Mouse (Mus musculus) natural killer cell, adult 2 months (primary cell): ENCODE results near the gene Gdpd4.

ENCODE experiments used
- DNase-seq, 2 experiments: peaks; one replicate each; pipeline ENCODE4 v3.0.0; 2022; ENCODE audit warnings: low spot score in 2 of 2

The Gdpd4 gene

GRCm38 (mm10) chr7:98084541-98085293 is 165.0 kb downstream of the Gdpd4 start:
- DNase-seq, result no peak

DNA sequence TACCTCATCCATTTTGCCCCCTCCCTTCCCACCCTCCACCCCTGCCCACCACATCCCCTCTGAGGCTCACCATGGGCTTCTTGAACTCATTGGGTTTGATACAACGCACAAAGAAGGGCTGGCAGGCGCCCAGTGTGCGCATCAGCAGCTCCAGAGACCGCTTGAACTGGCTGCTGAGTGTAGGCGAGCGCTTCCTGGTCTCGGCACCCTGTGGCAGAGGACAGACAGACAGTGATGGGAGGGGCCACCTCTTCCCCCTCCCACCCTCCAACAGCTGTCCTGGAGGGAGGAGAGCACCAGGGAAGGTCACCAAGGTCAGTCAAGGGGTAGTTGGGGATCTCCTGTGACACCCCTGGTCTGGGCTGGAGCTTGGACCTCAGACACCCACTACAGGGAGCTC is 165.6 kb downstream of the Gdpd4 start:
- DNase-seq, result no peak

GRCm38 (mm10) chr7:98086346-98086745 is 166.6 kb downstream of the Gdpd4 start:
- DNase-seq, result no peak

DNA sequence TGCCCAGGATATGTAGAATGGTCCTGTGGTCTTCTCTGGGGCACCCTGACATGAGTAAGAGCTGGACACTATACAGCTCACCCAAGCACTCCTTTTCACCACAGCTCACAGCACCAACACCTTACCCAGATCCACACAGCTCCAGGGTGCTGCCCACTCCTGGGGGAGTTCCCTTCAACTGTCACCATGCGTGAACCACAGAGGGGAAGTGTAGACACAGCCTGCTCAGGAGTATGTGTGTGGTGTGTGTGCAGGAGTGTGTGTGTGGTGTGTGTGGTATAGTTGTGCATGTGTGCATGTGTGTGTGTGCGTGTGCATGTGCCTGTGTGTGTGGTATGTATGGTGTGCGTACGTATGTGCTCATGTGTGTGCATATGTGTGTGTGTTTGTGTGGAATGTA is 176.1 kb downstream of the Gdpd4 start:
- no peak for DNase-seq

DNA sequence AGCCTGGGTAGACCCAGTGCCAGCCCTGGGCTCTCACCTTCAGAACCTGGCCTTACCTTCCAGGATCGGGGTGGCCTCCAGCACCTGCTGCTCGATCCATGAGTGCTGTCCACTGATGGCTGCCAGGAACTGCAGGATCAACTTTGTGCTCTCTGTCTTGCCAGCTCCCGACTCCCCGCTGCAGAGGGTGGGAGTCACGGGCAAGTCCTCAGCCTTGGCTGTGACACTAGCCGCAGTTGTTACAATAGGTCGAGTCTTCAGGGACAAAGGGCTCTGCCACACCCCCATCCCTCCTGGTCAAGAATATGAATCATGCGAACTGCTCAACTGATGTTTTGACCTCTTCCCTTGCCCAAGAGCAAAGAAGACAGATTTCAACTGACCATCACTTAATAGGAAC is 177.8 kb downstream of the Gdpd4 start:
- no peak for DNase-seq
